Mouse (Mus musculus): ENCODE results near the gene Usp16.
A peak's percentile ranks its signal among the peaks of the same experiment; 100 is the strongest.

Usp16 gene

DNA sequence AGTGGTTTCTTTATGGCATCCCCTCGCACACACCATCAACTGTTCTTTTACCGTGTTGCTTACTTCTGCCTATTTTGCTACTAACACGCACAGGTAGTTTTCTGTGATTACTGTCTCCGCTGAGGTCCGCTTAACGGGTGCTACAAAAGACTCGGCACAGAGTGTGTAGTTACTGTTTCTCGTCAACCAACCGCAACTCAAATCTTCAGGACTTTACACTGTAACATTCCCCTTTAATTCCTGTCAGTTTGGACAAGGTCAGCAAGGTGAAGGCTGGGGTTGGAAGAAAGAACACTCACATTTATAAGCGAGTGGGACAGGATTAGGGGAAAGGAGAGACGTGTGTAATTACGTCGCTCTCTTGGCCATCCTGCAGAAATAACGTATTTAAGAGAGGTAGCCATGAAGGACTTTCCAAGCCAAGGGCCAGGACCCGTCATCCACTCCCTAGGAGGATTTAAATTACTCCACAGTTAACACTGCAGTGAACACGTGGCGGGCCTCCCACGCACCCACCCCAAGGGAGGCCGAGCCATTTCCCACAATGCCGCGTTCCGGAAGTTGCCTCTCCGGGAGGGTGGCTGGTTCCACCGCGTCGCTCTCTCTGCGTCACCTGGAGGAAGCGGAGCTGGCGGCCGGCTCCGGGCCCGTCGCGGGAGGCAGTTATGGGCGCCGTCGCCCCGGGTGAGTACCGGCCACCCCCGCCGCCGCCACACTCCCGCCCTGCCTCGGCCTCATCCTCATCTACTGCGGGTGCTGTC, at the start of gene Usp16:
Gene Usp16, plus strand, starts transcription at position 285 of the 761 bp plus-strand sequence.
- peak; percentile 86 for DNase-seq (ENCODE audit: low spot score)

DNA sequence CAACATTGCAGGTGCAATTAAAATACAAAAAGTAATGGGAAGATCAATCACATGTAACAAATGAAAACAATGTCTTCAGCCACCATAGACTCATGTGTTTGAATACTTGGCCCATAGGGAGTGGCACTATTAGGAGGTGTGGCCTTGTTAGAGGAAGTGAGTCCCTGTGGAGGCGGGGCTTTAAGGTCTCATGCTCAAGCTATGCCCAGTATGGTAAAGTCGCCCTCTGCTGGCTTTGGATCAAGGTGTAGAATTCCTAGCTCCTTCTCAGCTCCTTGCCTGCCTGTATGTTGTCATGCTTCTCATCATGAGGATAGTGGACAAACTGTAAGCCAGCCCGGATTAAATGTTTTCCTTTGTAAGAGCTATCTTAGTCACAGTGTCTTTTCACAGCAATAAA, 49.5 kb upstream of the Usp16 start:
- no peak for DNase-seq (ENCODE audit: low spot score)

GRCm38 (mm10) chr16:87420662-87421061, 33.8 kb upstream of the Usp16 start:
- DNase-seq (ENCODE audit: low spot score) = no peak

GRCm38 (mm10) chr16:87427516-87427915, 27.0 kb upstream of the Usp16 start:
- no peak for DNase-seq (ENCODE audit: low spot score)

GRCm38 (mm10) chr16:87432033-87432814, 22.3 kb upstream of the Usp16 start, which contains the start of gene Ltn1:
TSS of gene Ltn1 (minus strand) at chr16:87432612.
- DNase-seq (ENCODE audit: low spot score) = peak; percentile 98

- DNase-seq (ENCODE audit: low spot score) = no peak
These were observed 20.2 kb upstream of the Usp16 start for GRCm38 (mm10) chr16:87434266-87434665.

DNA sequence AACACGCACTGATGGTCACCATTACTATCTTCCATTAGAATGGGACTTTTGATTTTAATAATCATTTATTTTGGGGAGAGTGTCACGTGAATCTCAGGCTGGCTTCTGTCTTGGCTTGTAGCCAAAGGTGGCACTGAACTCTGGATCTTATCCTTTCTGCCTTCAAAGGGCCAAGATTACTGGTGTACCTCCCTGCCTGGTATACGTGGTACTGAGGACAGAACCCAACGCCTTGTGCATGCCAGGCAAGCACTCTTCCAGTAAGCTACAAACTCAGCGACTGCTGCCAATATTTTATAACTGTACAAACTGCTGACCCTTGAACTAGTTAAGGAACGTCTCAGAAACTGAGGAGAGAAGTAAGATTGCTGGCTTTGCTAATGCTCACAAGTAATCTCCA, 19.6 kb upstream of the Usp16 start:
- no peak for DNase-seq (ENCODE audit: low spot score)

GRCm38 (mm10) chr16:87435411-87436205, 18.9 kb upstream of the Usp16 start:
- DNase-seq (ENCODE audit: low spot score) = no peak

- DNase-seq (ENCODE audit: low spot score) = no peak
These were observed 17.4 kb upstream of the Usp16 start for GRCm38 (mm10) chr16:87437096-87437495.

GRCm38 (mm10) chr16:87438697-87439096, 15.8 kb upstream of the Usp16 start:
- no peak for DNase-seq (ENCODE audit: low spot score)

DNA sequence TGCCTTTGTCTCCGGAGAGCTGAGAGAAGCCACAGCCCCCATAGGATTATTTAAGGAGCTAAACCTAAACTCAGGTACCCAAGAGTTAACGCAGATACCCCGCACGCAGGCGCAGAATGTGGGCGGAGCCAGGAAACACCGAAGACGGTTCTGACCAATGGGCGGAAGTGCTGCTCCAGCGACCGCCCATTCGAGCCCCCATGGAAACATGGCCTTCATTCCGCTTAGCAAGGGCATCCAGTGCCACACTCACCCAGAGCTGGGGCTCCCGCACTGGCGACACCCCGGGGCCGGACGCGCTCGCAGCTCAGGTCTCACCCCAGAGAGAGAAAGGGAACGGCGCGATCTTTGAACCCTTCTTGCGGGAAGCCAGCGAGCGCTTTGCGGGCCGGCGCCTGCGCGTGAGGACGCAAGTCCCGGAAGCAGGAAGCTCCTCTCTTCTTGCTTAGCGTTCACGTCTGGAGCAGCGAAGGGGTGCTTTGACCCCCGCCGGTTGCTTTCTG, 14.3 kb upstream of the Usp16 start, which contains the start of gene Rwdd2b:
Gene Rwdd2b, minus strand, starts transcription at position 390 of the 503 bp plus-strand sequence.
- DNase-seq (ENCODE audit: low spot score) = peak; percentile 87

- no peak for DNase-seq (ENCODE audit: low spot score)
These were observed 13.4 kb upstream of the Usp16 start for GRCm38 (mm10) chr16:87441089-87441488.

DNA sequence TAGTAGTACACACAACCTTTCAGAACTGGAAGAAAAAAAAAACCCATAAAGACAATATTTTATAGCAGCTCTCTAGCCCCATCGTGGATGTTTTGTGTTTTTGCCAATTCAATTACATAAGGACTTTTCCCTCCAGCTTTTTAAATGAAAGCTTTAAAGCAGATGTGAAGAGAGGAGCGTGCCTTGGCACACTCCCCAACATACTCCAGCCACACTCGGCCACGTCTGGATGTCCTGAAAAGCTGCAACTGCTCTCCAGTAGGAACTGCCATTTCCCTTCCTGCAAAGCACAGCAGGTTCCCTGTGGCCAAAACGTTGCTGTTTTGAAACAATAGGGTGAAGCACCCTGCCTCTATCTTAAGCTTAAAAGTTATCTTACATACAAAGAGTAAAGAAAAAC, 12.2 kb upstream of the Usp16 start:
- no peak for DNase-seq (ENCODE audit: low spot score)

DNA sequence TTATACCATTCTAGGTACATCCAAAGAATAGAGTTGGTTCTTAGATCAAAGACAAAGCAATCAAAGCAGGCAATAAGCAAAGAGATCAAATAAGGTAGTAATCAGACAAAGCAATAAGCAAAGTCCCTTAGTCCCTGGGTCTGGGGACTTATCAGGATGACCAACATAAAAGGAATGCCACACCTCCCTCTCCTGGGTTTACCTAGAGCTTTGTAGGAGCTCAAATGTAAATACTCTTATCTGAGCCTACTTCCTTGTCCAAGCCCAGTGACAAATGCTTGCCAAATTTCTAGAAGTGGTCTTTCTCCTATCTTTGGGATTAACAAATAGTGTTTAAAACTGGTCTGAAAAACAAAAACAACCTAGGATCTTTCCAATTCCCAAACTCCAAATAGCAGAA, 11.3 kb upstream of the Usp16 start:
- DNase-seq (ENCODE audit: low spot score) = no peak

- no peak for DNase-seq (ENCODE audit: low spot score)
These were observed 10.4 kb upstream of the Usp16 start for GRCm38 (mm10) chr16:87444071-87444470.

- DNase-seq (ENCODE audit: low spot score) = no peak
These were observed 9.4 kb upstream of the Usp16 start for GRCm38 (mm10) chr16:87445110-87445509.

- no peak for DNase-seq (ENCODE audit: low spot score)
These were observed 9.0 kb upstream of the Usp16 start for GRCm38 (mm10) chr16:87445528-87445927.

GRCm38 (mm10) chr16:87453226-87453625, 1.3 kb upstream of the Usp16 start:
- DNase-seq (ENCODE audit: low spot score) = no peak

GRCm38 (mm10) chr16:87455180-87455611, 693 bp downstream of the Usp16 start:
- no peak for DNase-seq (ENCODE audit: low spot score)

DNA sequence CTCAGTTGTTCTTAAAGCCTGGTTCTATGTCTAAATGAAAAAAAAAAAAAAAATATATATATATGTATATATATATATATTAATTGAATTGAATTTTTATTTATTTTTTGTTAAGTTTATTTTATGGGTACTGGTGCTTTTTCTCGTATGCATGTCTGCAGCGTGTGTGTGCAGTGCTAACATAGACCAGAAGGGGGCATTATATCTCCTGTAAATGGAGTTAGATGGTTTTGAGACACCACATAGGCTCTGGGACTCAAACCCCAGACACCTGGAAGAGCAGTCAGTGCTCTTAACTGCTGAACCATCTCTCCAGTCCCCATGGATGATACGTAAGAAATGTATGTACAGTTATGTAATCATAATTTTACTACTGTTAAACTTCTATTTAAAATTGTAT, 4.2 kb downstream of the Usp16 start:
- DNase-seq (ENCODE audit: low spot score) = no peak

GRCm38 (mm10) chr16:87470579-87470978, 16.1 kb downstream of the Usp16 start:
- no peak for DNase-seq (ENCODE audit: low spot score)

GRCm38 (mm10) chr16:87484367-87484766, 29.9 kb downstream of the Usp16 start:
- no peak for DNase-seq (ENCODE audit: low spot score)

Data from layer of hippocampus, adult 9-10 months (tissue).